10 mouse cellular contexts compared by ENCODE assay signal in genomic region chr1:93115471-93115870, GRCm38 (mm10). TPM values are rescaled to one million over a fixed set of nuclear protein-coding genes. Genes with fewer than 3 reads are reported as not detected.
DNase-seq lines count a peak whose midpoint lies in the region; ATAC-seq and TF ChIP-seq lines count a peak whose summit lies in the region.
"Had no signal": no experiment of that assay in that cellular context is flagged by ENCODE, and none has a peak within 500 bp of the region (broad histone marks: within the 10 kb centered on the region; RNA-seq: fewer than 3 reads in every experiment).

No protein-coding gene starts in this region.

- ATAC-seq in kidney, embryonic 14.5 days (ENCODE audit: low FRiP score, low TSS enrichment): peak; percentile 71; the same call in 1 of the 2 replicates
- 0 out of 2 replicates have a peak, but pooled peaks have one; percentile 65 for ATAC-seq in embryonic facial prominence, embryonic 12.5 days (ENCODE audit: insufficient number of reproducible peaks, insufficient read depth, low FRiP score, low TSS enrichment)
- ATAC-seq in intestine, embryonic 14.5 days (replicated peaks; ENCODE audit: low FRiP score, low TSS enrichment, low read depth): 0 out of 2 replicates have a peak, but pooled peaks have one; percentile 30
- peak; percentile 45; the same call in 1 of the 2 replicates for ATAC-seq in midbrain, postnatal 0 days (ENCODE audit: low FRiP score)

- no peak for DNase-seq in kidney, postnatal 25 days
- no peak for DNase-seq in intestine, embryonic 14.5 days (ENCODE audit: low spot score)
- no peak for DNase-seq in midbrain, postnatal 0 days (ENCODE audit: low spot score)
- DNase-seq in spleen, postnatal 4 days (ENCODE audit: low spot score in 2 of 2): no peak
- no peak for DNase-seq in frontal cortex, postnatal 25 days (ENCODE audit: low spot score in 2 of 2)
- no peak for DNase-seq in thymus, adult 18-20 months
- DNase-seq: lung, adult 2 months had no signal

- H3K27ac ChIP-seq in kidney, embryonic 14.5 days (ENCODE audit: low read depth, low read length): no peak overlapping the region
- no peak overlapping the region for H3K27ac ChIP-seq in embryonic facial prominence, embryonic 12.5 days
- H3K27ac ChIP-seq in intestine, embryonic 14.5 days (ENCODE audit: low read depth): no peak overlapping the region
- peak overlapping the region; percentile 73 for H3K27ac ChIP-seq in midbrain, postnatal 0 days (ENCODE audit: low read depth, low read length)

- H3K9ac ChIP-seq in kidney, embryonic 14.5 days (ENCODE audit: low read depth, low read length): peak overlapping the region; percentile 13; the same call in 1 of the 2 replicates
- H3K9ac ChIP-seq in embryonic facial prominence, embryonic 12.5 days: peak overlapping the region; percentile 33; the same call in 1 of the 2 replicates
- H3K9ac ChIP-seq in intestine, embryonic 14.5 days (ENCODE audit: low read length): no peak overlapping the region
- peak overlapping the region; percentile 52 for H3K9ac ChIP-seq in midbrain, postnatal 0 days (replicated peaks; ENCODE audit: low read length, poor library complexity, severe bottlenecking)

- H3K27me3 ChIP-seq in kidney, embryonic 14.5 days (ENCODE audit: control insufficient read depth, insufficient read depth, low read length): 0 out of 2 replicates have a peak, but pooled peaks cover 3% of the 10 kb centered on the region
- 0 out of 2 replicates have a peak, but pooled peaks cover 2% of the 10 kb centered on the region for H3K27me3 ChIP-seq in embryonic facial prominence, embryonic 12.5 days
- H3K27me3 ChIP-seq in intestine, embryonic 14.5 days (replicated peaks; ENCODE audit: control insufficient read depth, insufficient read depth, low read length): no peaks in the 10 kb centered on the region
- H3K27me3 ChIP-seq in midbrain, postnatal 0 days (ENCODE audit: insufficient read depth, low read length): no peaks in the 10 kb centered on the region

- H3K9me3 ChIP-seq in kidney, embryonic 14.5 days (ENCODE audit: control insufficient read depth, low read length): no peaks in the 10 kb centered on the region
- no peaks in the 10 kb centered on the region for H3K9me3 ChIP-seq in embryonic facial prominence, embryonic 12.5 days
- 0 out of 2 replicates have a peak, but pooled peaks cover 2% of the 10 kb centered on the region for H3K9me3 ChIP-seq in intestine, embryonic 14.5 days (ENCODE audit: control insufficient read depth, low read length)
- H3K9me3 ChIP-seq in midbrain, postnatal 0 days (ENCODE audit: low read length): no peaks in the 10 kb centered on the region
- H3K9me3 ChIP-seq: G1E had no signal

- H3K4me1 ChIP-seq in kidney, embryonic 14.5 days (ENCODE audit: control insufficient read depth, insufficient read depth, low read length): no peaks in the 10 kb centered on the region
- H3K4me1 ChIP-seq in embryonic facial prominence, embryonic 12.5 days: 0 out of 2 replicates have a peak, but pooled peaks cover 4% of the 10 kb centered on the region
- no peaks in the 10 kb centered on the region; the same call in 1 of the 2 replicates for H3K4me1 ChIP-seq in intestine, embryonic 14.5 days (replicated peaks; ENCODE audit: control insufficient read depth, insufficient read depth, low read length)
- no peaks in the 10 kb centered on the region for H3K4me1 ChIP-seq in midbrain, postnatal 0 days (ENCODE audit: insufficient read depth, low read length)

- no peaks in the 10 kb centered on the region for H3K36me3 ChIP-seq in kidney, embryonic 14.5 days (ENCODE audit: control insufficient read depth, insufficient read depth, low read length)
- H3K36me3 ChIP-seq in embryonic facial prominence, embryonic 12.5 days: no peaks in the 10 kb centered on the region
- H3K36me3 ChIP-seq in intestine, embryonic 14.5 days (ENCODE audit: control insufficient read depth, insufficient read depth, low read length): no peaks in the 10 kb centered on the region
- no peaks in the 10 kb centered on the region for H3K36me3 ChIP-seq in midbrain, postnatal 0 days (ENCODE audit: insufficient read depth, low read length)
- H3K36me3 ChIP-seq: G1E had no signal

- H3K4me2 ChIP-seq in kidney, embryonic 14.5 days (replicated peaks; ENCODE audit: low read depth, low read length): peak overlapping the region; percentile 48
- peak overlapping the region; percentile 62 for H3K4me2 ChIP-seq in embryonic facial prominence, embryonic 12.5 days (replicated peaks)
- H3K4me2 ChIP-seq in intestine, embryonic 14.5 days (ENCODE audit: low read length): peak overlapping the region; percentile 54
- peak overlapping the region; percentile 65 for H3K4me2 ChIP-seq in midbrain, postnatal 0 days (ENCODE audit: low read depth, low read length, poor library complexity, severe bottlenecking)

- peak overlapping the region; percentile 23 for H3K4me3 ChIP-seq in kidney, embryonic 14.5 days (ENCODE audit: low read length)
- peak overlapping the region; percentile 29 for H3K4me3 ChIP-seq in embryonic facial prominence, embryonic 12.5 days
- H3K4me3 ChIP-seq in intestine, embryonic 14.5 days (ENCODE audit: low read depth, low read length): peak overlapping the region; percentile 29
- H3K4me3 ChIP-seq in midbrain, postnatal 0 days (ENCODE audit: low read depth, low read length): peak overlapping the region; percentile 32

- no peak for TF ChIP-seq CTCF in midbrain, postnatal 0 days (IDR thresholded peaks at IDR 0.05)

- WGBS in kidney, embryonic 14.5 days: 25% methylated on average over 11 of the region's 13 CpGs
- 24% methylated on average over 12 of the region's 13 CpGs for WGBS in embryonic facial prominence, embryonic 12.5 days
- WGBS in intestine, embryonic 14.5 days: 26% methylated on average over 13 of the region's 13 CpGs
- WGBS in midbrain, postnatal 0 days: 11% methylated on average over 13 of the region's 13 CpGs

RNA-seq across cellular contexts. Expression of gene Kif1a, which starts 13.7 kb away (rescaled TPM):
- 3.2 and 6.9 TPM in 2 replicates for polyA plus RNA-seq in kidney, embryonic 14.5 days (2014; fragmentation: Nextera tagmentation; extraction: Ambion mirVana)
- polyA plus RNA-seq in embryonic facial prominence, embryonic 12.5 days (2016; fragmentation: Nextera tagmentation; extraction: Ambion mirVana): 31.4 and 34.4 TPM in 2 replicates
- polyA plus RNA-seq in intestine, embryonic 14.5 days (2014; fragmentation: Nextera tagmentation; extraction: Ambion mirVana): 15.8 and 16.7 TPM in 2 replicates
- total RNA-seq in midbrain, postnatal 0 days (2014; rRNA removed): 677 and 686 TPM in 2 replicates
- polyA plus RNA-seq in midbrain, postnatal 0 days (2015; fragmentation: Nextera tagmentation; extraction: Ambion mirVana): 690 and 716 TPM in 2 replicates

RNA-seq across cellular contexts. Expression of gene Agxt, which starts 19.6 kb away (rescaled TPM):
- not detected in 2 replicates for polyA plus RNA-seq in kidney, embryonic 14.5 days (2014; fragmentation: Nextera tagmentation; extraction: Ambion mirVana)
- polyA plus RNA-seq in embryonic facial prominence, embryonic 12.5 days (2016; fragmentation: Nextera tagmentation; extraction: Ambion mirVana): not detected in 2 replicates
- not detected in 2 replicates for polyA plus RNA-seq in intestine, embryonic 14.5 days (2014; fragmentation: Nextera tagmentation; extraction: Ambion mirVana)
- total RNA-seq in midbrain, postnatal 0 days (2014; rRNA removed): not detected in 2 replicates
- polyA plus RNA-seq in midbrain, postnatal 0 days (2015; fragmentation: Nextera tagmentation; extraction: Ambion mirVana): not detected in 2 replicates
- total RNA-seq: G1E had no signal
- polyA plus RNA-seq: G1E; lung, adult 2 months had no signal

RNA-seq across cellular contexts. Expression of gene 2310007B03Rik, which starts 45.3 kb away (rescaled TPM):
- polyA plus RNA-seq in kidney, embryonic 14.5 days (2014; fragmentation: Nextera tagmentation; extraction: Ambion mirVana): 0.42 and 0.49 TPM in 2 replicates
- polyA plus RNA-seq in embryonic facial prominence, embryonic 12.5 days (2016; fragmentation: Nextera tagmentation; extraction: Ambion mirVana): 0.09 and 0.19 TPM in 2 replicates
- polyA plus RNA-seq in intestine, embryonic 14.5 days (2014; fragmentation: Nextera tagmentation; extraction: Ambion mirVana): 3.2 and 3.9 TPM in 2 replicates
- total RNA-seq in midbrain, postnatal 0 days (2014; rRNA removed): 0.88 TPM in 1 of 2 replicates, not detected in the other
- polyA plus RNA-seq in midbrain, postnatal 0 days (2015; fragmentation: Nextera tagmentation; extraction: Ambion mirVana): 0.07 and 0.10 TPM in 2 replicates
- polyA plus RNA-seq: G1E had no signal

RNA-seq across cellular contexts. Expression of gene Crocc2, which starts 53.1 kb away (rescaled TPM):
- polyA plus RNA-seq in kidney, embryonic 14.5 days (2014; fragmentation: Nextera tagmentation; extraction: Ambion mirVana): 0.14 and 0.20 TPM in 2 replicates
- polyA plus RNA-seq in embryonic facial prominence, embryonic 12.5 days (2016; fragmentation: Nextera tagmentation; extraction: Ambion mirVana): 0.18 TPM in 2 replicates
- polyA plus RNA-seq in intestine, embryonic 14.5 days (2014; fragmentation: Nextera tagmentation; extraction: Ambion mirVana): 0.04 and 0.16 TPM in 2 replicates
- 1.2 and 1.4 TPM in 2 replicates for total RNA-seq in midbrain, postnatal 0 days (2014; rRNA removed)
- 0.54 and 0.84 TPM in 2 replicates for polyA plus RNA-seq in midbrain, postnatal 0 days (2015; fragmentation: Nextera tagmentation; extraction: Ambion mirVana)
- polyA plus RNA-seq: G1E had no signal

Comparison
In these comparisons a context has a peak if more than half of its experiments do, and no peak if none do; other contexts are left out.
1. RNA of gene Kif1a, which starts 13.7 kb away (polyA plus RNA-seq): 690 to 716 TPM in midbrain, postnatal 0 days; 31.4 to 34.4 TPM in embryonic facial prominence, embryonic 12.5 days, 15.8 to 16.7 TPM in intestine, embryonic 14.5 days and 3.2 to 6.9 TPM in kidney, embryonic 14.5 days; every median in the first group is over 10 times any median in the second.
2. Peak in every context shown above with its lines, with median percentiles within 50 percentile points of each other: ATAC-seq, H3K4me2 ChIP-seq and H3K4me3 ChIP-seq.